Mouse (Mus musculus): ENCODE data around the gene Aurkb. TPM values are rescaled to one million over a fixed set of nuclear protein-coding genes. Genes with fewer than 3 reads are reported as not detected.
A peak's percentile ranks its signal among the peaks of the same experiment; 100 is the strongest.

Aurkb gene
- total and polyA plus RNA-seq, 3 experiments, result 120 to 170 (median 159) TPM

- TF ChIP-seq ZKSCAN1 (IDR thresholded peaks at IDR 0.05; ENCODE audit: low read depth, low read length) (no peak), ETS1 (IDR thresholded peaks at IDR 0.05; ENCODE audit: low read depth, low read length) (peak; percentile 97), ZC3H11A (IDR thresholded peaks at IDR 0.05; ENCODE audit: low read depth, low read length) (no peak), ELF1 (IDR thresholded peaks at IDR 0.05; ENCODE audit: low read depth, low read length) (peak; percentile 86), TBP (IDR thresholded peaks at IDR 0.05; ENCODE audit: low read depth, low read length) (peak; percentile 100), TAL1 (IDR thresholded peaks at IDR 0.05; ENCODE audit: low read length) (no peak), KAT2A (conservative IDR thresholded peaks at IDR 0.05; ENCODE audit: low read depth, low read length) (no peak), E2F4 (IDR thresholded peaks at IDR 0.05; ENCODE audit: borderline replicate concordance, low read depth, low read length) (no peak), NELFE (IDR thresholded peaks at IDR 0.05; ENCODE audit: low read depth, low read length) (peak; percentile 96), BHLHE40 (IDR thresholded peaks at IDR 0.05; ENCODE audit: borderline replicate concordance, low read depth, low read length) (no peak), RAD21 (IDR thresholded peaks at IDR 0.05; ENCODE audit: low read depth, low read length) (no peak)
Measured at GRCm38 (mm10) chr11:69073065-69073888, 27.8 kb downstream of the Aurkb start (continued).

- Histone ChIP-seq H3K27ac (ENCODE audit: control insufficient read depth, low read depth, low read length) (peak overlapping the region; percentile 1; the same call in 1 of the 2 replicates), H3K27me3 (ENCODE audit: control insufficient read depth in 1 of 2, insufficient read depth in 2 of 2, low read length in 2 of 2) (no peaks in the 10 kb centered on the region), H3K9ac (ENCODE audit: control insufficient read depth, low read depth, low read length, poor library complexity, severe bottlenecking) (no peak overlapping the region; the same call in 1 of the 2 replicates), H3K36me3 (ENCODE audit: control insufficient read depth in 1 of 2, insufficient read depth in 2 of 2, low read length in 2 of 2) (peaks cover 0 to 3% of the 10 kb centered on the region in 2 experiments; a peak in 1 of 4 replicates), H3K9me3 (replicated peaks; ENCODE audit: insufficient read depth, low read length) (no peaks in the 10 kb centered on the region), H3K4me1 (ENCODE audit: control insufficient read depth in 1 of 2, insufficient read depth in 2 of 2, low read length in 2 of 2) (peaks cover 0 to 13% of the 10 kb centered on the region in 2 experiments; a peak in 3 of 4 replicates), H3K4me3 (ENCODE audit: control insufficient read depth in 1 of 2, insufficient read depth in 1 of 2, low read depth in 2 of 2, low read length in 2 of 2) (no peak overlapping the region), H3K79me2 (ENCODE audit: control insufficient read depth, insufficient read depth, low read length, poor library complexity) (peaks cover 5% of the 10 kb centered on the region; the same call in 1 of the 2 replicates)
- TF ChIP-seq SMC3 (IDR thresholded peaks at IDR 0.05; ENCODE audit: low read depth, low read length), result 0 out of 2 replicates have a peak, but pooled peaks have one; percentile 3
- TF ChIP-seq RAD21 (IDR thresholded peaks at IDR 0.05; ENCODE audit: low read depth, low read length), result no peak
- TF ChIP-seq SIN3A (IDR thresholded peaks at IDR 0.05; ENCODE audit: low read length), result no peak
- DNase-seq (ENCODE audit: low read depth, low spot score), result peak; percentile 38
Measured at GRCm38 (mm10) chr11:69073951-69074775, 28.7 kb downstream of the Aurkb start.

- no peak for TF ChIP-seq RCOR1 (IDR thresholded peaks at IDR 0.05; ENCODE audit: low read depth, low read length)
- no peak for TF ChIP-seq ELF1 (IDR thresholded peaks at IDR 0.05; ENCODE audit: low read depth, low read length)
- no peak for TF ChIP-seq ZNF384 (IDR thresholded peaks at IDR 0.05; ENCODE audit: low read depth, low read length)
- TF ChIP-seq MAZ (IDR thresholded peaks at IDR 0.05; ENCODE audit: low read depth, low read length), result no peak
- peak; percentile 69; the same call in 1 of the 2 replicates for TF ChIP-seq TBP (IDR thresholded peaks at IDR 0.05; ENCODE audit: low read depth, low read length)
- TF ChIP-seq ZKSCAN1 (IDR thresholded peaks at IDR 0.05; ENCODE audit: low read depth, low read length), result no peak
- no peak for TF ChIP-seq SIN3A (IDR thresholded peaks at IDR 0.05; ENCODE audit: low read length)
- no peak for TF ChIP-seq SMC3 (IDR thresholded peaks at IDR 0.05; ENCODE audit: low read depth, low read length)
- no peak for DNase-seq (ENCODE audit: low read depth, low spot score)
- peaks cover 0 to 14% of the 10 kb centered on the region in 2 experiments; a peak in 3 of 4 replicates for H3K4me1 ChIP-seq (ENCODE audit: control insufficient read depth in 1 of 2, insufficient read depth in 2 of 2, low read length in 2 of 2)
Measured at GRCm38 (mm10) chr11:69074776-69075069, 29.3 kb downstream of the Aurkb start.

More at GRCm38 (mm10) chr11:69074776-69075069, 29.3 kb downstream of the Aurkb start:
- Histone ChIP-seq H3K79me2 (ENCODE audit: control insufficient read depth, insufficient read depth, low read length, poor library complexity) (peaks cover 5% of the 10 kb centered on the region; the same call in 1 of the 2 replicates), H3K9ac (ENCODE audit: control insufficient read depth, low read depth, low read length, poor library complexity, severe bottlenecking) (no peak overlapping the region), H3K36me3 (ENCODE audit: control insufficient read depth in 1 of 2, insufficient read depth in 2 of 2, low read length in 2 of 2) (peaks cover 0 to 3% of the 10 kb centered on the region in 2 experiments; a peak in 1 of 4 replicates), H3K27me3 (ENCODE audit: control insufficient read depth in 1 of 2, insufficient read depth in 2 of 2, low read length in 2 of 2) (no peaks in the 10 kb centered on the region), H3K4me3 (ENCODE audit: control insufficient read depth in 1 of 2, insufficient read depth in 1 of 2, low read depth in 2 of 2, low read length in 2 of 2) (no peak overlapping the region), H3K9me3 (replicated peaks; ENCODE audit: insufficient read depth, low read length) (no peaks in the 10 kb centered on the region), H3K27ac (ENCODE audit: control insufficient read depth, low read depth, low read length) (no peak overlapping the region)

All from MEL (cell line).